Mouse (Mus musculus): ENCODE data around the gene 2410004P03Rik. TPM values are rescaled to one million over a fixed set of nuclear protein-coding genes. Genes with fewer than 3 reads are reported as not detected.
A peak's percentile ranks its signal among the peaks of the same experiment; 100 is the strongest.

The 2410004P03Rik gene
- total and polyA plus RNA-seq, 2 experiments from 2014 or later: 10.1 to 10.6 TPM

GRCm38 (mm10) chr12:17039415-17039814 lies 27.9 kb upstream of the 2410004P03Rik start:
- peaks cover 4% of the 10 kb centered on the region for H3K4me1 ChIP-seq (ENCODE audit: insufficient read depth, low read length)
- ATAC-seq (ENCODE audit: low FRiP score): no peak
- H3K36me3 ChIP-seq (ENCODE audit: insufficient read depth, low read length): no peaks in the 10 kb centered on the region
- no peak for TF ChIP-seq CTCF (IDR thresholded peaks at IDR 0.05)
- no peak for DNase-seq (ENCODE audit: low spot score)
- 78% methylated on average over 2 of the region's 2 CpGs for WGBS
- no peak overlapping the region for H3K27ac ChIP-seq (ENCODE audit: low read depth, low read length)
- no peak overlapping the region for H3K9ac ChIP-seq (replicated peaks; ENCODE audit: low read length, poor library complexity, severe bottlenecking)
- no peak overlapping the region for H3K4me3 ChIP-seq (ENCODE audit: low read depth, low read length)
- no peaks in the 10 kb centered on the region for H3K27me3 ChIP-seq (ENCODE audit: insufficient read depth, low read length)
- no peak overlapping the region for H3K4me2 ChIP-seq (ENCODE audit: low read depth, low read length, poor library complexity, severe bottlenecking)
- no peaks in the 10 kb centered on the region for H3K9me3 ChIP-seq (ENCODE audit: low read length)

- Histone ChIP-seq H3K9me3 (ENCODE audit: low read length) (no peaks in the 10 kb centered on the region), H3K27me3 (ENCODE audit: insufficient read depth, low read length) (no peaks in the 10 kb centered on the region), H3K9ac (replicated peaks; ENCODE audit: low read length, poor library complexity, severe bottlenecking) (no peak overlapping the region), H3K4me1 (ENCODE audit: insufficient read depth, low read length) (peaks cover 4% of the 10 kb centered on the region), H3K4me2 (ENCODE audit: low read depth, low read length, poor library complexity, severe bottlenecking) (no peak overlapping the region), H3K4me3 (ENCODE audit: low read depth, low read length) (no peak overlapping the region), H3K27ac (ENCODE audit: low read depth, low read length) (no peak overlapping the region), H3K36me3 (ENCODE audit: insufficient read depth, low read length) (no peaks in the 10 kb centered on the region)
- ATAC-seq (ENCODE audit: low FRiP score) (no peak), DNase-seq (ENCODE audit: low spot score) (no peak)
- WGBS: 82% methylated on average over 6 of the region's 6 CpGs
- TF ChIP-seq CTCF (IDR thresholded peaks at IDR 0.05): no peak
Observed at GRCm38 (mm10) chr12:17038246-17038645, 26.7 kb upstream of the 2410004P03Rik start.

- Histone ChIP-seq H3K9me3 (ENCODE audit: low read length) (no peaks in the 10 kb centered on the region), H3K4me3 (ENCODE audit: low read depth, low read length) (no peak overlapping the region), H3K9ac (replicated peaks; ENCODE audit: low read length, poor library complexity, severe bottlenecking) (0 out of 2 replicates have a peak overlapping the region, but pooled peaks have one; percentile 4), H3K36me3 (ENCODE audit: insufficient read depth, low read length) (no peaks in the 10 kb centered on the region), H3K4me1 (ENCODE audit: insufficient read depth, low read length) (peaks cover 4% of the 10 kb centered on the region), H3K4me2 (ENCODE audit: low read depth, low read length, poor library complexity, severe bottlenecking) (no peak overlapping the region), H3K27ac (ENCODE audit: low read depth, low read length) (no peak overlapping the region), H3K27me3 (ENCODE audit: insufficient read depth, low read length) (no peaks in the 10 kb centered on the region)
- 0 out of 2 replicates have a peak, but pooled peaks have one; percentile 6 for TF ChIP-seq CTCF (IDR thresholded peaks at IDR 0.05)
- peak; percentile 48 for DNase-seq (ENCODE audit: low spot score)
- 42% methylated on average over 14 of the region's 14 CpGs for WGBS
- ATAC-seq (ENCODE audit: low FRiP score): no peak
Observed at GRCm38 (mm10) chr12:17037053-17037610, 25.6 kb upstream of the 2410004P03Rik start.

GRCm38 (mm10) chr12:17036532-17036931 lies 25.0 kb upstream of the 2410004P03Rik start:
- DNase-seq (ENCODE audit: low spot score): no peak
- no peak for ATAC-seq (ENCODE audit: low FRiP score)
- no peaks in the 10 kb centered on the region for H3K27me3 ChIP-seq (ENCODE audit: insufficient read depth, low read length)
- peaks cover 4% of the 10 kb centered on the region for H3K4me1 ChIP-seq (ENCODE audit: insufficient read depth, low read length)
- no peak for TF ChIP-seq CTCF (IDR thresholded peaks at IDR 0.05)
- no peak overlapping the region for H3K27ac ChIP-seq (ENCODE audit: low read depth, low read length)
- H3K36me3 ChIP-seq (ENCODE audit: insufficient read depth, low read length): no peaks in the 10 kb centered on the region
- no peak overlapping the region for H3K4me3 ChIP-seq (ENCODE audit: low read depth, low read length)
- H3K4me2 ChIP-seq (ENCODE audit: low read depth, low read length, poor library complexity, severe bottlenecking): no peak overlapping the region
- H3K9me3 ChIP-seq (ENCODE audit: low read length): no peaks in the 10 kb centered on the region
- H3K9ac ChIP-seq (replicated peaks; ENCODE audit: low read length, poor library complexity, severe bottlenecking): no peak overlapping the region
- 51% methylated on average over 9 of the region's 9 CpGs for WGBS

GRCm38 (mm10) chr12:17035128-17035527 lies 23.6 kb upstream of the 2410004P03Rik start:
- Histone ChIP-seq H3K4me3 (ENCODE audit: low read depth, low read length) (no peak overlapping the region), H3K36me3 (ENCODE audit: insufficient read depth, low read length) (no peaks in the 10 kb centered on the region), H3K4me1 (ENCODE audit: insufficient read depth, low read length) (peaks cover 4% of the 10 kb centered on the region), H3K27me3 (ENCODE audit: insufficient read depth, low read length) (no peaks in the 10 kb centered on the region), H3K27ac (ENCODE audit: low read depth, low read length) (no peak overlapping the region), H3K4me2 (ENCODE audit: low read depth, low read length, poor library complexity, severe bottlenecking) (no peak overlapping the region), H3K9ac (replicated peaks; ENCODE audit: low read length, poor library complexity, severe bottlenecking) (no peak overlapping the region), H3K9me3 (ENCODE audit: low read length) (no peaks in the 10 kb centered on the region)
- ATAC-seq (ENCODE audit: low FRiP score) (no peak), DNase-seq (ENCODE audit: low spot score) (no peak)
- peak; percentile 33 for TF ChIP-seq CTCF (IDR thresholded peaks at IDR 0.05)
- 60% methylated on average over 2 of the region's 2 CpGs for WGBS

- WGBS: 90% methylated on average over 5 of the region's 5 CpGs
- H3K27ac ChIP-seq (ENCODE audit: low read depth, low read length): no peak overlapping the region
- no peak for DNase-seq (ENCODE audit: low spot score)
- H3K9ac ChIP-seq (replicated peaks; ENCODE audit: low read length, poor library complexity, severe bottlenecking): no peak overlapping the region
- no peaks in the 10 kb centered on the region for H3K36me3 ChIP-seq (ENCODE audit: insufficient read depth, low read length)
- no peak overlapping the region for H3K4me2 ChIP-seq (ENCODE audit: low read depth, low read length, poor library complexity, severe bottlenecking)
- H3K4me1 ChIP-seq (ENCODE audit: insufficient read depth, low read length): peaks cover 4% of the 10 kb centered on the region
- H3K4me3 ChIP-seq (ENCODE audit: low read depth, low read length): no peak overlapping the region
- ATAC-seq (ENCODE audit: low FRiP score): no peak
- no peak for TF ChIP-seq CTCF (IDR thresholded peaks at IDR 0.05)
- no peaks in the 10 kb centered on the region for H3K27me3 ChIP-seq (ENCODE audit: insufficient read depth, low read length)
- no peaks in the 10 kb centered on the region for H3K9me3 ChIP-seq (ENCODE audit: low read length)
Observed at GRCm38 (mm10) chr12:17034671-17035070, 23.1 kb upstream of the 2410004P03Rik start.

Data from midbrain, postnatal 0 days (tissue).